Mouse (Mus musculus) bone marrow, adult 2 months (tissue): ENCODE measurements around the gene Sstr1. TPM values are rescaled to one million over a fixed set of nuclear protein-coding genes. Genes with fewer than 3 reads are reported as not detected.

Source experiments
- H3K27ac ChIP-seq: fragments of 200-500 bp; 2 replicates; pipeline ENCODE4 v1.5.1; 2012; ENCODE audit warnings: low read depth, mild to moderate bottlenecking, control low read depth, inconsistent platforms, low read length; ENCODE audit not compliant: control insufficient read depth, poor library complexity, insufficient read depth
- H3K4me1 ChIP-seq: fragments of 200-500 bp; 2 replicates; pipeline ENCODE4 v1.6.1; 2011; ENCODE audit warnings: low read length; ENCODE audit not compliant: control insufficient read depth, insufficient read depth
- H3K4me3 ChIP-seq: fragments of 200-500 bp; replicated peaks from 2 replicates; pipeline ENCODE3; 2011; ENCODE audit warnings: mild to moderate bottlenecking, low read depth, low read length, control low read depth; ENCODE audit not compliant: control insufficient read depth
- CTCF ChIP-seq: fragments of 200-500 bp; IDR thresholded peaks from 2 replicates; pipeline ENCODE4 v1.5.1; 2011; ENCODE audit warnings: low read length, control low read depth; ENCODE audit not compliant: control insufficient read depth, insufficient read depth
- POLR2A ChIP-seq: fragments of 200-500 bp; IDR thresholded peaks from 2 replicates; pipeline ENCODE4 v1.6.1; 2011; ENCODE audit warnings: low read depth, mild to moderate bottlenecking, control low read depth, low read length, borderline replicate concordance; ENCODE audit not compliant: control insufficient read depth
- WGBS: fragments of 180-500 bp; shearing (Covaris S2); methylation state at CpG from one replicate; pipeline ENCODE4 v1.1.7; 2018; 5-methylcytosine and 5-hydroxymethylcytosine counted together
- polyA plus RNA-seq: library from polyadenylated mRNA; stranded (reverse); fragments of >200 nt; gene quantifications from 2 replicates; pipeline ENCODE4 v1.2.4, GENCODE M21; 2011; ENCODE audit warnings: low replicate concordance; ENCODE audit not compliant: missing spikeins, insufficient read depth, insufficient read length

Gene Sstr1
- polyA plus RNA-seq, 1 experiment, result not detected

DNA sequence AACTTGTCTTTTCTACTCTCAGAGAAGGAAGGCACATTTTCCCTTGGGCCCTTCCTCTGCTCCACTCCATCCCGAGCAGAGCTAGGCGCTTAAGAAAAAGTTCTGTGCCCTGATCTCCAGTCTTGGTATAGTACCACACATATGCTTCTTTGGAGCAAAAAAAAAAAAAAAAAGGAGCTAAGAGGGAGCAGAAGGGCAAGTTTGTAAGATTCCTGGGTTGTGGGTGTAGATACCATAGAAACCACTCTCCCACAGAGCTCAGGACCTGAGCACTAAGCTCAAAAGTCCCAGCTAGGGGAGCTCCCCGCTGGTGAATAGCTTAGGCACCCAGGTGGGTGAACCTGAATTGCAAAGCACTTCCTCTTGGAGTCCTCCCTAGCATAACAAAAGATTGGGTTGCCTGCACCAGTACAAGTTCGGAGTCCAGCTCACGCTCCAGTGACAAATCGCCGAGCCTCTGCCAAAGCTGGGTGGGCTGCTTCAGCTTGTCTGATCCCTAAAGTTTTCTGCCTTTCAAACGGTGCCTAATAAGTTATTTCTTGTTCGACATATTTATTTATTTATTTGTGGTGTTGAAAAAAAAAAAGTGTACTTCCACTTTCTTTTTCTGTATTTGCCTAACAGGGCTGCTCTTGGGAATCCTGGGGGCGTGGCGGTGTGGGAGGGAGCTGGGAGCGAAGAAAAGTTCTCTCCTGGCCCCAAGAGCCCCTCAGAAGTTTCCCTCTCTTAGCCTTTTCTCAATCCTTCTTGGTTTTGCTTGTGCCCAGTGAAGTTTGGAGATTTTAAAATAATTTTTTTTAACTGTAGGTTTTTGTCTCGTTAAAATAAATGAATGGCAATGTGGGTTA is 2.9 kb downstream of the Sstr1 start:
- 4% methylated on average over 13 of the region's 13 CpGs for WGBS
- Histone ChIP-seq H3K4me1 (no peaks in the 10 kb centered on the region), H3K4me3 (no peak overlapping the region), H3K27ac (no peak overlapping the region)
- TF ChIP-seq CTCF (no peak), POLR2A (no peak)

DNA sequence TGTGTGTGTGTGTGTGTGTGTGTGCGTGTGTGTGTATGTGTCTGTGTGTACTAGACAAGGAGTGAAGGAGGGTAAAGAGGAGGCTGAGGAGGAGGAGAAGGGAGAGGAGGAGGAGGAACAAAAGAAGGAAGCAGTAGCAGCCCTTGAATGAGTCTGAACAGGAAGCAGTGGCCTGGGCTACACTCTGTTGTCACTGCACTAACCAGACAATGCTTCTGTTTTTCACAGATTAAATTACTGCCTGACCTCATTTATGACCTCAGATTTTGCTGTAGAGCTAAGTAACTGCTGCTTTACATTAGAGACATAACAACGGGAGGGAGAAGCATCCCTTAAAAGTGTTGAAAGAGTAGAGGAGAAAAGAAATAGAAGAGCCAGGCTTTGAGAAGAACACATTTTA is 4.6 kb downstream of the Sstr1 start:
- WGBS, result 33% methylated on average over 2 of the region's 2 CpGs
- Histone ChIP-seq H3K4me1 (no peaks in the 10 kb centered on the region), H3K4me3 (no peak overlapping the region), H3K27ac (no peak overlapping the region)
- no peak for TF ChIP-seq CTCF
- TF ChIP-seq POLR2A, result no peak

DNA sequence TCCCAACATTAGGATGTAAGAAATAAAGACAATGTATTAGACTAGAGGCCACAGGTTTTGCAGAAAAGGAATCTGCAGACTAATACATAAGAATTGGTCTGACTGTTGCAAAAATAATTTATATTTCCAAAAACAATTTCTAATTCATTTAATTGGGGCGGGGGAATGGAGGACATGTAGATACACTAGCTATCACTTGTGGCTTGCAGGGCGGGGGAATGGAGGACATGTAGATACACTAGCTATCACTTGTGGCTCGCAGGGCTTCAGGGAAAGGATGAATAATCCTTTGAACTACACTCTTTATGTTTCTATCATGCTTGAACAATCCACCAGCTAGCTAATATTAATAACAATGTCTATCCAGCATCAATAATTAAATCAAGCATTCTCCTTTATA is 7.5 kb downstream of the Sstr1 start:
- 70% methylated on average over 3 of the region's 3 CpGs for WGBS
- H3K4me3 ChIP-seq, result no peak overlapping the region
- no peaks in the 10 kb centered on the region for H3K4me1 ChIP-seq
- TF ChIP-seq POLR2A (no peak), CTCF (no peak)
- no peak overlapping the region for H3K27ac ChIP-seq

GRCm38 (mm10) chr12:58225644-58226043 is 14.1 kb downstream of the Sstr1 start:
- H3K4me3 ChIP-seq, result no peak overlapping the region
- no peaks in the 10 kb centered on the region for H3K4me1 ChIP-seq
- H3K27ac ChIP-seq, result no peak overlapping the region
- no peak for TF ChIP-seq POLR2A
- no peak for TF ChIP-seq CTCF
- WGBS, result 84% methylated on average over 5 of the region's 5 CpGs

GRCm38 (mm10) chr12:58232489-58232888 is 20.9 kb downstream of the Sstr1 start:
- WGBS, result 55% methylated on average over 2 of the region's 2 CpGs
- Histone ChIP-seq H3K4me1 (no peaks in the 10 kb centered on the region), H3K4me3 (no peak overlapping the region), H3K27ac (no peak overlapping the region)
- TF ChIP-seq CTCF, result no peak

DNA sequence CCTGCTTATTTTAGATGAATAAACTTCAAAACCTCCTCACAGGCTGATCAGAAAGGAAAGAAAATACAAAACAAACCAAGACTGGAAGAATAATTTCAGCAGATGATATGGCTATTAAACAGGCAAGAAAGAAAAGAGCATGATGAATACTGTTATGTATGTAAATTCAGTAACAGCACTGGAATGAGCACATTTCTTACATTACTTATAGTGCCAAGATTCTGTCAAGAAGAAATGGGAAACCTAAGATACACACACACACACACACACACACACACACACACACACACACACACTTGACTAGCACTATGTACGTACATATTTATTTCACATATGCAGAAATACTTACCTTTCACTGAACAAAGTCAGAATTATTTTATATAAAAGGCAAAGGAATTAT is 40.3 kb downstream of the Sstr1 start:
- no peak for TF ChIP-seq POLR2A
- TF ChIP-seq CTCF, result no peak
- 78% methylated on average over 1 of the region's 1 CpGs for WGBS
- Histone ChIP-seq H3K4me1 (no peaks in the 10 kb centered on the region), H3K4me3 (no peak overlapping the region), H3K27ac (no peak overlapping the region)

Other genes with a start within 250 kb of the Sstr1 start
- 1.4 and 1.5 TPM in 2 replicates for gene Clec14a, start 57.5 kb downstream of the Sstr1 start, polyA plus RNA-seq